Mouse (Mus musculus) heart, embryonic 16.5 days (tissue): Measurements from ENCODE around the gene Snx30. TPM values are rescaled to one million over a fixed set of nuclear protein-coding genes. Genes with fewer than 3 reads are reported as not detected.

Experiments
- ATAC-seq: fragments of 200-750 bp; cut with Nextera tagmentation; replicated peaks from 2 replicates; pipeline ENCODE4 v1.8.0; 2017; ENCODE audit warnings: moderate number of reproducible peaks; ENCODE audit not compliant: insufficient read depth, low FRiP score; ENCODE audit errors: extremely low read depth
- H3K27ac ChIP-seq: fragments of 300-500 bp; sonication (generic); 2 replicates; pipeline ENCODE4 v1.5.1; 2014; ENCODE audit warnings: mild to moderate bottlenecking, low read length, control low read depth, moderate library complexity
- H3K27me3 ChIP-seq: fragments of 300-500 bp; sonication (generic); 2 replicates; pipeline ENCODE4 v1.6.1; 2014; ENCODE audit warnings: low read length, mixed read lengths; ENCODE audit not compliant: control insufficient read depth, insufficient read depth
- H3K36me3 ChIP-seq: fragments of 300-500 bp; sonication (generic); 2 replicates; pipeline ENCODE4 v1.6.1; 2014; ENCODE audit not compliant: control insufficient read depth, insufficient read depth
- H3K4me1 ChIP-seq: fragments of 300-500 bp; sonication (generic); 2 replicates; pipeline ENCODE4 v1.6.1; 2014; ENCODE audit warnings: low read length, mixed read lengths; ENCODE audit not compliant: control insufficient read depth, insufficient read depth
- H3K4me2 ChIP-seq: fragments of 300-500 bp; sonication (generic); 2 replicates; pipeline ENCODE4 v1.6.1; 2014; ENCODE audit warnings: low read depth, mild to moderate bottlenecking, control low read depth, low read length
- H3K4me3 ChIP-seq: fragments of 300-500 bp; sonication (generic); 2 replicates; pipeline ENCODE4 v1.5.1; 2014; ENCODE audit warnings: mild to moderate bottlenecking, control low read depth, low read length
- H3K9ac ChIP-seq: fragments of 300-500 bp; sonication (generic); 2 replicates; pipeline ENCODE4 v1.6.1; 2014; ENCODE audit warnings: low read length, control low read depth
- H3K9me3 ChIP-seq: fragments of 300-500 bp; sonication (generic); replicated peaks from 2 replicates; pipeline ENCODE4 v1.6.1; 2016; ENCODE audit warnings: low read length; ENCODE audit not compliant: control insufficient read depth
- WGBS: fragments of 180-500 bp; shearing (Covaris S2); extraction: QIAGEN DNeasy Blood & Tissue Kit; methylation state at CpG from one replicate; pipeline ENCODE4 v1.1.7; 2014; 5-methylcytosine and 5-hydroxymethylcytosine counted together
- polyA plus RNA-seq: library from polyadenylated mRNA; unstranded; fragments of >200 nt; fragmentation: Nextera tagmentation; extraction: Ambion mirVana; gene quantifications from 2 replicates; pipeline ENCODE4 v1.2.1, GENCODE M21; 2015

Snx30 gene
- polyA plus RNA-seq, 1 experiment from 2014 or later, result 8.0 TPM

DNA sequence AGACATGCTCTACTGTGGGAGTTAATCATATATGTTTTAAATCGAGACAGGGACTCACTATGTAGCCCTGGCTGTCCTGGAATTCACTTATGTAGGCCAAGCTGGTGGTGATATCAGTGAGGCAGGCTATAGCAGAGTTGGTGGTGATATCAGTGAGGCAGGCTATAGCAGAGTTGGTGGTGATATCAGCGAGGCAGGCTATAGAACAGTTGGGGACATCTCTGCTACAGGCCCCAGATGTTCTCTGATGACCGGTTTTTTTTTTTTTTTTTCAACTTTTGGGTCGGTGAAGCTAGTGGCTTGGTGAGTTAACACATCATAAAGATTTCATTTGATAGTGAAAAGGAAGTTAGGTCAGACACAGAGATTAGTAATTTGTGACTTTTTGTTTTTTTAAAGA, 2.8 kb upstream of the Snx30 start:
- 56% methylated on average over 4 of the region's 4 CpGs for WGBS
- Histone ChIP-seq H3K4me3 (no peak overlapping the region), H3K9me3 (no peaks in the 10 kb centered on the region), H3K9ac (no peak overlapping the region), H3K4me1 (peaks cover 16% of the 10 kb centered on the region), H3K4me2 (no peak overlapping the region), H3K36me3 (no peaks in the 10 kb centered on the region), H3K27ac (no peak overlapping the region), H3K27me3 (no peaks in the 10 kb centered on the region)
- no peak for ATAC-seq

DNA sequence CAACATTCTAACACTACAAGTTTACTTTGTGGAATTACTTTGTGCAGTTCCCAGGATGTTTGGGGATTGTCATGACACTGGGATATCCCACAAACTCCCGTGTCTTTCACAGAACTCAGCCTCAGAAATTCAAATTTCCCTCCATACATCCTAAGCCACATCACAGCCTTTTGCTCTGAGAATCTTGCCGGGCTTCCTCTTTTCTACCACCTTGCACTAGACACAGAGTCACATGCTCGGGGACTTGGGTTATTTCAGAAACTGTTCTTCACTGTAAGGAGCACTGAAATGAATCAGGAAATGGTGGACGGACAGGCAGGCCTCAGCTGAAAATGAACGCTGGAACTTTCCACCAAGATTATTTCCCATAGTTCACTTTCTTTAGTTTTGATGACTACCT, 2.3 kb upstream of the Snx30 start:
- no peaks in the 10 kb centered on the region for H3K9me3 ChIP-seq
- 76% methylated on average over 5 of the region's 5 CpGs for WGBS
- no peak for ATAC-seq
- no peaks in the 10 kb centered on the region for H3K36me3 ChIP-seq
- no peak overlapping the region for H3K4me2 ChIP-seq
- no peaks in the 10 kb centered on the region for H3K27me3 ChIP-seq
- H3K4me3 ChIP-seq, result no peak overlapping the region
- H3K27ac ChIP-seq, result no peak overlapping the region
- peaks cover 17% of the 10 kb centered on the region for H3K4me1 ChIP-seq
- no peak overlapping the region for H3K9ac ChIP-seq

DNA sequence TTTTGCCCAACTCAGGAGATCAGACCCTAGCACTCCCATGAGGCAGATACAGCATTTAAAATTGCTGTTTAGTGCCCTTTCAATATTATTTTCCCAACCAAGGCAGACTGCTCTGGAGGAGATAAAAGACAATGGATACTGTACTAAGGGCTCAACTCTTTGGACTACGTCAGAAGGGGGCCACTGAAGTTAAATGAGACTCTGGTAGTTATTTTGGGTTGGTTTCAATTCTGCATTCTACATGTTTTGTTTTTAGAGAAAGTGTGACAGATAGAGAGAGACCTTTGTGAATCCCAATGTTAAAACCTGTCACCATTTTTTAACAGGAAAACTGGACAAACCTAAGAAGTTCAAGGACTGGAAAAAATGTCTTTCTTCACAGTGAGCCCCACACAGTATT, 886 bp upstream of the Snx30 start:
- WGBS, result 66% methylated on average over 1 of the region's 1 CpGs
- peaks cover 17% of the 10 kb centered on the region for H3K4me1 ChIP-seq
- peak overlapping the region; percentile 94 for H3K4me2 ChIP-seq
- no peak for ATAC-seq
- H3K4me3 ChIP-seq, result peak overlapping the region; percentile 84
- no peaks in the 10 kb centered on the region for H3K9me3 ChIP-seq
- H3K27ac ChIP-seq, result peak overlapping the region; percentile 48
- no peaks in the 10 kb centered on the region for H3K27me3 ChIP-seq
- H3K9ac ChIP-seq, result peak overlapping the region; percentile 55; the same call in 1 of the 2 replicates
- H3K36me3 ChIP-seq, result no peaks in the 10 kb centered on the region

DNA sequence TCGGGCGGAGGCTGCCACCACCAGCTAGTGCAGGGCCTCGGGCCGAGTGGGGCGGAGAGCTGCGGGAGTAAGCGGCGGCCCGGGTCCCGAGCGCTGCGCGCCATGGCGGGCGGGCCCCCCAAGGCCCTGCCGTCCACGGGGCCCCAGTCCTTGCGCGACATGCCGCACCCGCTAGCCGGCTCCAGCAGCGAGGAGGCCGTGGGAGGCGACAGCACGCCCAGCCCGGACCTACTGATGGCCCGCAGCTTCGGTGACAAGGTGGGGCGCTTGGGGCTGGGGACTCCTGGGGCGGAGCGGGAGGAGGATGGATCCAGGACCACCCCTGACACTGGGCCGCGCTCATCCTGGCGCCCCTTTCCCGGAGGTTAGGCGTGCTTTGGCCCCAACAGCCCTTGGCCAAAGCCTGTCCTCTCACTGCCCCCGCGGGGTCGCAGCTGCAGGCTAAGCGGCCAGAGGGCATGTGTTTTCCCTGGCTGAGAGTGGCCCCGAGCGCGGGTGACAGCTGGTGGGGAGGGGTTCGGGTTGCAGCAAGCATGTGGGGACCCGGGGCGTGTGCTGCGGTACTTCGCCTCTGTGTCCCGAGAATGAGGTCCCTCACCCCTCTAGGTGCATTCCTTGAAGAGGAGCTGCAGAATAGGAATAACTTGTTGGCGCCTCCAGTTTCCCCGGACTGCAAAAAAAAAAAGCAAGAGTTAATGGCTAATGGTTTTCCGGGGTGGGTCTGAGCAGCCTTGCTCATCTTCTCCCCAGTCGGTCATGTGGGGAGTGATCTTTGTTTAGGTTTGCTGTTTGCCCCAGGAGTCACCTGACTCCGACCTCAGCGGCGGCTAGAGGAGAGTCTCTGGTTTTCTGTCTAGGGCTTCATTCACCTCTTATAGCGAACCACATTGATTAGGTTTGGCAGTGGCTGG, 583 bp downstream of the Snx30 start:
- H3K27me3 ChIP-seq, result no peaks in the 10 kb centered on the region
- peak overlapping the region; percentile 87 for H3K9ac ChIP-seq
- peak overlapping the region; percentile 84 for H3K4me3 ChIP-seq
- ATAC-seq, result peak; percentile 38
- peak overlapping the region; percentile 94 for H3K4me2 ChIP-seq
- H3K36me3 ChIP-seq, result no peaks in the 10 kb centered on the region
- no peaks in the 10 kb centered on the region for H3K9me3 ChIP-seq
- peaks cover 17% of the 10 kb centered on the region for H3K4me1 ChIP-seq
- WGBS, result under 1% methylated on average over 55 of the region's 58 CpGs
- H3K27ac ChIP-seq, result peak overlapping the region; percentile 80

DNA sequence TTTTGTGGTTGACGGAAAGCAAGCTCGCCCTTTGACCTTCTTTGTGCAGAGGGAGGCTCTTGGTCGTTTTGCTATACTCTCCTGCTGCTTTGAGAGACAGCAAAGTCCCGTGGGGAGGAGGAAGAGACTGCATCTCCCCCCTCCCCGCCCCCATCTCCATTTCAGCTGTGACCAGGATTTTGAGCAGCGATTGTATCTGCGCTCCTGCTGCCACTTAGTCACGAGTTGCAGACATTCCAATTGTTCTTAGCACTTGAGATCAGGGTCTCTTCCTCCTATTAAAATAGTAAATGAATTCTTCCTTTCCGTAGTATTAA, 1.2 kb downstream of the Snx30 start:
- Histone ChIP-seq H3K27me3 (no peaks in the 10 kb centered on the region), H3K4me2 (peak overlapping the region; percentile 94), H3K4me3 (peak overlapping the region; percentile 84), H3K4me1 (peaks cover 17% of the 10 kb centered on the region), H3K9me3 (no peaks in the 10 kb centered on the region), H3K27ac (peak overlapping the region; percentile 80), H3K36me3 (no peaks in the 10 kb centered on the region), H3K9ac (peak overlapping the region; percentile 87)
- ATAC-seq, result no peak
- WGBS, result 3% methylated on average over 9 of the region's 9 CpGs

DNA sequence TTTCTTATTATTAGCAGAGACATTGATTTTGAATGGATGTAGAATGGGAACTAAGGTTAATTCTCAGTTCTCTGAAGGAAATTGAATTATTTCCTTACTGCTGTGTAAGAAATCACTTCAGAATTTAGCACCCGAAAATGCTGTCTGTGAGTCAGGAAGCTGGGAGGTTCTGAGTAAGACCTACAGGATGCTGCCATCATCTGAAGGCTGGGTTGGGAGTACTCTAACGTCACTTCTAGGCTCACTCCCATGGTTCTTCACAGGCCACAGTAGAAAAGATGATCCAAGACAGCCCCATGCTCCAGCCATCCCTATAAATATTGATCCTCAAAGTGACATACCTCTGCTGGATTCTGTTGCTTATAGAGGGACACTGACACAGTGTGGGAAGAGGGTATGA, 1.9 kb downstream of the Snx30 start:
- Histone ChIP-seq H3K9me3 (no peaks in the 10 kb centered on the region), H3K4me3 (no peak overlapping the region), H3K27ac (no peak overlapping the region), H3K36me3 (no peaks in the 10 kb centered on the region), H3K9ac (no peak overlapping the region), H3K27me3 (no peaks in the 10 kb centered on the region), H3K4me2 (peak overlapping the region; percentile 94), H3K4me1 (peaks cover 15% of the 10 kb centered on the region)
- 61% methylated on average over 2 of the region's 2 CpGs for WGBS
- ATAC-seq, result no peak

DNA sequence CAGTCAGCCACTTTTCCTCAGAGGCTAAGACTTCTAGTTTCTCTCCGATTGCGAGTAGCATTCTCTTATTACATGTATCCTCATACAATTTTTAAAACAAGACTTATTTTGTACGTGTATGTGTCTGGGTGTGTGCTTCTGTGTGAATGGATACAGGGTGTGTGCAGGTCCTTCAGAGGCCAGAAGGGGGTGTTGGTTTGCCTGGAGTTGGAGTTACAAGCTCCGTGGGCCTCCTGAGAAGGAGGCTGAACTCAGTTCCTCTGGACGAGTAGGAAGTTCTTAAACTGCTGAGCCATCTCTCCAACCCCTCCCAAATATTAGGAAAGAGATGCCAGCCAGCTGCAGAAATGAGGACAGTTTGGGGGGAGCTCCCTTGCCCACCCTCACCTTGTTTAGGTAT, 2.8 kb downstream of the Snx30 start:
- Histone ChIP-seq H3K36me3 (no peaks in the 10 kb centered on the region), H3K9me3 (no peaks in the 10 kb centered on the region), H3K4me3 (no peak overlapping the region), H3K4me2 (no peak overlapping the region), H3K9ac (no peak overlapping the region), H3K27me3 (no peaks in the 10 kb centered on the region), H3K4me1 (peaks cover 15% of the 10 kb centered on the region), H3K27ac (no peak overlapping the region)
- ATAC-seq, result no peak
- 84% methylated on average over 5 of the region's 5 CpGs for WGBS

DNA sequence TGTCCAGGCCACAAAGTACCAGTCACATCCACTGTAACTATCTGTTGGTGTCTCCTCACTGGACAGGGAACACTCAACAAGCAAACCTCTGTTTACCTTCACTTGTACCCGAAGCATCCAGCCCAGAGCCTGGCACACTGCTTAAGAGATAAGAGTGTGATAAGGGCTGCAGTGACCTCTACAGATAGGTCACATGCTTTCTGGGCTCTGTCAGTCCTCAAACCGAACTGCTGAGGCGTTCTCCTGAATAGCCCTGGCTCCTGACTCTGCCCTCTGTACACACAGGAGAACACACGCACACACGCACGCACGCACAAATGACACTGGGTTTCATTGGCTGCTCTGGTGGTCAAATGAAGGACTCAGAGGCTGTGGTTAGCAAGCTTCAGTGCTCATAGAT, 8.5 kb downstream of the Snx30 start:
- Histone ChIP-seq H3K4me2 (peak overlapping the region; percentile 7; the same call in 1 of the 2 replicates), H3K4me1 (peaks cover 46% of the 10 kb centered on the region)
- 22% methylated on average over 7 of the region's 7 CpGs for WGBS

DNA sequence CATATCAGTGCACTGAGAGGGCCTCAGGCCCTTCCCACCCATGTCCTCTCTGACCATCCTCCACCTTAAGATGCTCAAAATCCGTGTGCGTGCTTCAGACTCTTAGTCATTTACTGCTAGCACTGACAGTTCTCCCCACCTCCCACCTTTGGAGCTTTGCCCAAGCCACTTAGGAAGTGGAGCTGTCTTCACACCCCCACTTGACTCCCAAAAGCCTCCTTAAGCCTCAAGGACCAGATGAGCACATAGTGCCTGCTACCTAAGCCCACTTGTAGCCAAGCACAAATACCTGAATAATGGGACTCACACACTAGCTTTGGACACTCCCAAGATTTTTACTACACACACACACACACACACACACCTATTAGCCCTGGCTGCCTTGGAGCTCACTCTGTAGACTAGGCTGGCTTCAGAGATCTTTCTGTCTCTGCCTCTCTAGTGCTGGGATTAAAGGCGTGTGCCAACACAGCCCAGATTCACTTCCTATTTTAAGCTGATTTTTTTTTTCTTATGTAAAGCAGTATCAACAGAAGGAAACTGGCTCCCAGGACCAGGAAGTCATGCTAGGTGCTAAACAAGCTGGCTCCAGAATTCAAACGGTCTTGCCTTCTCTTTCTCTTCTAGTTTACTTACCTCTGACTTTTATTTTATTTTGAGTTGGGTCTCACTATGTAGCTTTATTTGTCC, 9.6 kb downstream of the Snx30 start:
- 62% methylated on average over 4 of the region's 4 CpGs for WGBS
- Histone ChIP-seq H3K9me3 (no peaks in the 10 kb centered on the region), H3K9ac (no peak overlapping the region), H3K4me3 (no peak overlapping the region), H3K4me2 (no peak overlapping the region), H3K36me3 (no peaks in the 10 kb centered on the region), H3K27ac (peak overlapping the region; percentile 37), H3K4me1 (peaks cover 55% of the 10 kb centered on the region), H3K27me3 (no peaks in the 10 kb centered on the region)
- ATAC-seq, result no peak

More for the DNA sequence above, 8.5 kb downstream of the Snx30 start:
- Histone ChIP-seq H3K4me3 (no peak overlapping the region), H3K27ac (peak overlapping the region; percentile 69), H3K36me3 (no peaks in the 10 kb centered on the region), H3K9me3 (no peaks in the 10 kb centered on the region), H3K9ac (peak overlapping the region; percentile 20), H3K27me3 (no peaks in the 10 kb centered on the region)
- ATAC-seq, result peak; percentile 53
